Mouse (Mus musculus): ENCODE measurements at regions not wholly inside any gene's neighbourhood (a gene's known extent, or its start where the extent isn't known, plus 50 kb on each side); places are given as distances from the start of the nearest gene placed in this dataset.
"Not testable (repeated sequence)": the region's sequence is repeated elsewhere in the genome, so short reads cannot be mapped to it uniquely, and the experiment has no call there.

DNA sequence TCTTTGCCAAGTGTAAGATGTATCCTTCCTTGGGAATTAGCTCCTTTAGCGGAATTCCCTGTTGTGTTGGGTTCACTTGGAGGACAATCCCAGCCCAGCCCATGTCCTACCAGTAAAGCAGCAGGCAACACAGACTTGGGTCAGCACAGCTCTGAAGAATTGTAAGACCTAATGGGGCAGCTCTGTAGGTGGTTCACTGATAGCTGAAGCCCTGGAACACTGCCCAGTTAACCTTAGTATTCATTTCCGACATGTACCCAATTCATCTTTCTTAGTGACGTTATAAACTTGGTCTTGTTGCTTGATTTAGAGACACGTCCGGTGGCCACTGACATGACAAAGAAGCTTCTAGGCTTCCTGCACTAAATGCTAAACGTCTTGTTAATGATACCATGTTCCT is 90.9 kb upstream of the Ccdc122 start:
- no peak for ATAC-seq (ENCODE audit: low read depth)
- Histone ChIP-seq H3K4me1 (ENCODE audit: control insufficient read depth, low read depth, low read length) (no peaks in the 10 kb centered on the region), H3K4me2 (ENCODE audit: low read depth, low read length) (no peak overlapping the region), H3K4me3 (ENCODE audit: low read depth, low read length) (no peak overlapping the region), H3K36me3 (ENCODE audit: control insufficient read depth, insufficient read depth) (no peaks in the 10 kb centered on the region), H3K9me3 (replicated peaks; ENCODE audit: control insufficient read depth, low read length) (no peaks in the 10 kb centered on the region), H3K9ac (ENCODE audit: low read depth, low read length) (no peak overlapping the region), H3K27me3 (ENCODE audit: control insufficient read depth, insufficient read depth, low read depth, low read length) (no peaks in the 10 kb centered on the region), H3K27ac (ENCODE audit: low read length) (no peak overlapping the region)
- WGBS (ENCODE audit: insufficient replicate concordance): 60% methylated on average over 6 of the region's 6 CpGs

DNA sequence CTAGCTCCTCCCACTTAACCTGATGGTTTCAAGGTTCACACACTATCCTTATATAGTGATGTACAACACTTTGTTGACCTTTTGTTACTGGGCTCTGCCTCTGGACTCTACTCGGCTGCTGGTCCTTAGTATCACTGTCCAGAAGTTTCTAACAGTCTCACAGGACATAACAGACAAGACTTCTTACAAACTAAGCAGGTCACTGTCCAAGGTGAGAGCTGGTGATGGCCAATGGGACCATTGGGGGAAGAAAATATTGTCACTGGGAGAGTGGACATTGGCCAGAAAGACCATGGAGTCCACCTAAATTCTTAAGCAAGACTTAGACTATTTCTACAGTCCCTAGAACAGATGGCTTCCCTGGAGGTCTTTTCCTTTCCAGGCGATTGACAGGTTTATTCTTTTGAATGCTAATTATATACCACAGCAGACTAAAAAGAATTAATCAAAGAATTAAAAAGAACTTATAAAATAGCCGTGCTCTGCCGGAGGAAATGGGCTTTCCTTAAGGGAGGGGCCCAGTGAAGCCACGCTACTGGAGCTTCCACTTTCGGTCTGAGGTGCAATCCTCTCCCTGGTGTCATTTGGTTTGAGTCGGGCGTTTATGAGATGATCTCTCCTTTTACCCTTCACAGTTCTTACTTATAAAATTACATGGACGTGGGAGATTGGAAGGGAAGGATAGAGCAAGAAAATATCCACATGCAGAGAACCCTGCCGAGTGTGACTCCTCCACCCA is 94.9 kb upstream of the Ccdc122 start:
- Histone ChIP-seq H3K9ac (ENCODE audit: low read depth, low read length) (no peak overlapping the region), H3K4me3 (ENCODE audit: low read depth, low read length) (no peak overlapping the region), H3K36me3 (ENCODE audit: control insufficient read depth, insufficient read depth) (no peaks in the 10 kb centered on the region), H3K4me1 (ENCODE audit: control insufficient read depth, low read depth, low read length) (no peaks in the 10 kb centered on the region), H3K9me3 (replicated peaks; ENCODE audit: control insufficient read depth, low read length) (no peaks in the 10 kb centered on the region), H3K27ac (ENCODE audit: low read length) (no peak overlapping the region), H3K4me2 (ENCODE audit: low read depth, low read length) (no peak overlapping the region), H3K27me3 (ENCODE audit: control insufficient read depth, insufficient read depth, low read depth, low read length) (no peaks in the 10 kb centered on the region)
- 56% methylated on average over 10 of the region's 10 CpGs for WGBS (ENCODE audit: insufficient replicate concordance)
- no peak for ATAC-seq (ENCODE audit: low read depth)

DNA sequence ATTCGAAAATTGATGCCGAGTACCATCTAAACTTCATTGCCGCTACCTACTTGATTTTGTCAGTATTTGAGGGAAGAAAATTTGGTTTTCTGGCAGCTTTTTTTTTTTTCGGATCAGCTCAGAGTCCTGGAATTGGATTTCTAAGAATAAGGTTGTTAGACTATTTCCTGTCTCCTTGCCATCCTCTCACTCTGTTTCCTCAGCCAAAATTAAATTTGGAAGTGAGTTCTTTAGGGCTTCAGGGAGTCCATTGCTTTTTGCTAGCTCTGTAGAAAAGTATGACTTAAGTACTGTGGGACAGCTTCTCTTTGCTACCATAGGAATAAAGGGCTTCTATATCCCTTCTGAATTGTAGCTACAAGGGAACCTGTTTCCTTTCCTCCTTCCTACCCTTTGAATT is 96.1 kb upstream of the Ccdc122 start:
- no peaks in the 10 kb centered on the region for H3K27me3 ChIP-seq (ENCODE audit: control insufficient read depth, insufficient read depth, low read depth, low read length)
- H3K4me2 ChIP-seq (ENCODE audit: low read depth, low read length): no peak overlapping the region
- H3K9me3 ChIP-seq (replicated peaks; ENCODE audit: control insufficient read depth, low read length): no peaks in the 10 kb centered on the region
- H3K4me3 ChIP-seq (ENCODE audit: low read depth, low read length): no peak overlapping the region
- H3K27ac ChIP-seq (ENCODE audit: low read length): no peak overlapping the region
- H3K9ac ChIP-seq (ENCODE audit: low read depth, low read length): no peak overlapping the region
- 65% methylated on average over 4 of the region's 4 CpGs for WGBS (ENCODE audit: insufficient replicate concordance)
- no peak for ATAC-seq (ENCODE audit: low read depth)
- no peaks in the 10 kb centered on the region for H3K4me1 ChIP-seq (ENCODE audit: control insufficient read depth, low read depth, low read length)
- no peaks in the 10 kb centered on the region for H3K36me3 ChIP-seq (ENCODE audit: control insufficient read depth, insufficient read depth)

DNA sequence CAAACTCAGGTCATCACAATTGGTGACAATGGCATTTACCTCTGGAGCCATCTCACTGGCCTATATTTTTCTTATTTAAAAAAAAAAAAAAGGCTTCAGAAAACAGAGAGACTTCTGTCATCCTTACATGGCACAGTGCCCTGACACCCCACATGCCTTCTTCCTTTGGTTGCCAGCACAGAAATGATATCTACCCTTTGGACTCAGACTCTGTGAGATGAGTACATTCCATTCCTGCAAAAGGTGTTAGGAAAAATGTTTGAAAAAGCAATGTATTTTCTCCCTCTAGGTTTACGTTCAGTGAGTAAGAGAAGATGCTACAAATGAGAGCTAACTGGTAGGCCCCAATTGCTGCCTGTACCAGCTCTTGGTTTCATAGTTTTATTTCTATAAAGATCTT is 99.9 kb upstream of the Ccdc122 start:
- no peak overlapping the region for H3K27ac ChIP-seq (ENCODE audit: low read length)
- H3K9me3 ChIP-seq (replicated peaks; ENCODE audit: control insufficient read depth, low read length): no peaks in the 10 kb centered on the region
- no peaks in the 10 kb centered on the region for H3K4me1 ChIP-seq (ENCODE audit: control insufficient read depth, low read depth, low read length)
- no peak overlapping the region for H3K4me2 ChIP-seq (ENCODE audit: low read depth, low read length)
- no peaks in the 10 kb centered on the region for H3K36me3 ChIP-seq (ENCODE audit: control insufficient read depth, insufficient read depth)
- no peak overlapping the region for H3K9ac ChIP-seq (ENCODE audit: low read depth, low read length)
- H3K4me3 ChIP-seq (ENCODE audit: low read depth, low read length): no peak overlapping the region
- no peaks in the 10 kb centered on the region for H3K27me3 ChIP-seq (ENCODE audit: control insufficient read depth, insufficient read depth, low read depth, low read length)
- no peak for ATAC-seq (ENCODE audit: low read depth)
- 71% methylated on average over 1 of the region's 1 CpGs for WGBS (ENCODE audit: insufficient replicate concordance)

DNA sequence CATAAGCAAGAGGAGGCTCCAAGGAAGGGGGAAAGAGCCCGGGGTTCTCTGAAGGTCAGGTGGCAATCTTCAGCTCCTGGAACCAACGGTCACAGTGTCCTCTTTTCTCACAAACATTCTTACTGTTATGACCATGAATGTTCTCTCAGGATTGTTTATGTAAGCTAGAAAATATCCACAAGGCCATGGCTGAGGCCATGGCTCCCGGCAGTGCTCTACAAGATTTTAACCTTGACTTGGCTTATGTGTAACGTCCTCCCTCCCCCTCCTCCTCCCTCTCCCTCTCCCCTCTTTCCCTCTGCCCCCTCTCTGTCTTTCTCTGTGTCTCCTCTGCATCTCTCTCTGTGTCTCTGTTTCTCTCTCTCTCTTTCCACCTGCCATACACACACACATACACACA is 100.5 kb upstream of the Ccdc122 start:
- ATAC-seq (ENCODE audit: low read depth); H3K9ac ChIP-seq (ENCODE audit: low read depth, low read length); H3K4me2 ChIP-seq (ENCODE audit: low read depth, low read length); H3K27ac ChIP-seq (ENCODE audit: low read length); H3K9me3 ChIP-seq (replicated peaks; ENCODE audit: control insufficient read depth, low read length); H3K4me1 ChIP-seq (ENCODE audit: control insufficient read depth, low read depth, low read length); H3K36me3 ChIP-seq (ENCODE audit: control insufficient read depth, insufficient read depth); H3K27me3 ChIP-seq (ENCODE audit: control insufficient read depth, insufficient read depth, low read depth, low read length); H3K4me3 ChIP-seq (ENCODE audit: low read depth, low read length): not testable (repeated sequence)
- 60% methylated on average over 4 of the region's 4 CpGs for WGBS (ENCODE audit: insufficient replicate concordance)

DNA sequence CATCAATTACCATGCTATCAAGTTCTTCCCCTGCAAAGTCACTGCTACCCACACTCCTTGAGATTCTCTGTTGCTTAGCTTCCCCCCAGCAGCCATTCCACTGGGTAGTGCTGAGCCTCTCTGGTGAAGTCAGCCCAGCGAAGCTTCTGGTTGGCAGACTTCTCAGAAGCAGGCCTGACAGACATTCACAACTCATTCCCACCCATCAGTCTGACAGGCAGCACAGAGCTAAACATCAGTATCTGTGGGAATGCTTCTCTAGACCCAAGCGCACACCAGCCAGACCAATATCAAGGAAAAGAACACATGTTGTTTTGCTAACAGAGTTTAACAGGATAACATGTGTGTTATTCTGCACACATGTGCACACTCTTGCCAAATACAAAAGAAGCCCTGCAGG is 101.1 kb upstream of the Ccdc122 start:
- no peaks in the 10 kb centered on the region for H3K4me1 ChIP-seq (ENCODE audit: control insufficient read depth, low read depth, low read length)
- no peak overlapping the region for H3K9ac ChIP-seq (ENCODE audit: low read depth, low read length)
- WGBS (ENCODE audit: insufficient replicate concordance): 57% methylated on average over 2 of the region's 2 CpGs
- H3K9me3 ChIP-seq (replicated peaks; ENCODE audit: control insufficient read depth, low read length): no peaks in the 10 kb centered on the region
- no peaks in the 10 kb centered on the region for H3K27me3 ChIP-seq (ENCODE audit: control insufficient read depth, insufficient read depth, low read depth, low read length)
- H3K4me2 ChIP-seq (ENCODE audit: low read depth, low read length): no peak overlapping the region
- no peak for ATAC-seq (ENCODE audit: low read depth)
- no peak overlapping the region for H3K27ac ChIP-seq (ENCODE audit: low read length)
- H3K4me3 ChIP-seq (ENCODE audit: low read depth, low read length): no peak overlapping the region
- H3K36me3 ChIP-seq (ENCODE audit: control insufficient read depth, insufficient read depth): no peaks in the 10 kb centered on the region

DNA sequence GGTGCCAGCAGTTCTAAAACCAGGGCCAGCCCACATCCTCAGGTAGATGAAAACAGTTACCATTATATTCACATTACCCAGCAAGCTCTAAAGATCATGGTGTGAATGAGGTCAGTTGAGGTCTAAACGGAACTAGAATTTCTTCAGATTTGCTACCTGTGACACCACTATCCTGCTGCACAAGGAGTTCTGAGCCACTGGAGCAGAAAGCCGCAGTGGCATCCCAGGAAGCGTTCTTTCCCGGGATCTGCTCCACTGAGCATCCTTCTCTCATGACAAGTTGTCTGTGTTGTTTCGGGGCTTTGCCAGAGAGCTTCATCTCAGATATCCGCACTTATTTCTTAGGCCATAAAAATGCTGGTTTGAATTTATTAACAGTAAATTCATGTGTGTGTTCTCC is 103.7 kb upstream of the Ccdc122 start:
- ATAC-seq (ENCODE audit: low read depth): no peak
- Histone ChIP-seq H3K36me3 (ENCODE audit: control insufficient read depth, insufficient read depth) (no peaks in the 10 kb centered on the region), H3K4me3 (ENCODE audit: low read depth, low read length) (no peak overlapping the region), H3K27ac (ENCODE audit: low read length) (no peak overlapping the region), H3K9me3 (replicated peaks; ENCODE audit: control insufficient read depth, low read length) (no peaks in the 10 kb centered on the region), H3K27me3 (ENCODE audit: control insufficient read depth, insufficient read depth, low read depth, low read length) (no peaks in the 10 kb centered on the region), H3K4me1 (ENCODE audit: control insufficient read depth, low read depth, low read length) (no peaks in the 10 kb centered on the region), H3K4me2 (ENCODE audit: low read depth, low read length) (no peak overlapping the region), H3K9ac (ENCODE audit: low read depth, low read length) (no peak overlapping the region)
- 67% methylated on average over 6 of the region's 6 CpGs for WGBS (ENCODE audit: insufficient replicate concordance)

DNA sequence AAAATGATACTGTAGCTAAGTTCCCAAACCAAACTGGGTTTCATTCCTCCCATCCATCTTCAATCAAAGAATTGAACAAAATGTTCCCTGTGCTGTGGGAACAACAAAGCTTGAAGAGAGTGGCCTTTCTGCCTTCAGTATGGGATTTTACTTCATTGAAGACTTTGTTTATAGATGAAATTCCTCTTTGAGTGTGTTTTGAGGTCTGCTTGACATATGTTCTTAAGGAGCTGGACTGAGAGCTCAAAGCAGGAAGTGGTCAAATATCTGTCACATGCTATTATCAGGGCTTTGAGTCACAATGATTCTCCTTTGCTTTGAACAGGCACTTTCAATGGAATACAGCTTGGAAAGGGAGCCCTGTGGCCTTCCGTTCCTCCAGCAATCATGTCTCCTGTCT is 105.2 kb upstream of the Ccdc122 start:
- WGBS (ENCODE audit: insufficient replicate concordance): 63% methylated on average over 1 of the region's 1 CpGs
- H3K4me1 ChIP-seq (ENCODE audit: control insufficient read depth, low read depth, low read length): no peaks in the 10 kb centered on the region

DNA sequence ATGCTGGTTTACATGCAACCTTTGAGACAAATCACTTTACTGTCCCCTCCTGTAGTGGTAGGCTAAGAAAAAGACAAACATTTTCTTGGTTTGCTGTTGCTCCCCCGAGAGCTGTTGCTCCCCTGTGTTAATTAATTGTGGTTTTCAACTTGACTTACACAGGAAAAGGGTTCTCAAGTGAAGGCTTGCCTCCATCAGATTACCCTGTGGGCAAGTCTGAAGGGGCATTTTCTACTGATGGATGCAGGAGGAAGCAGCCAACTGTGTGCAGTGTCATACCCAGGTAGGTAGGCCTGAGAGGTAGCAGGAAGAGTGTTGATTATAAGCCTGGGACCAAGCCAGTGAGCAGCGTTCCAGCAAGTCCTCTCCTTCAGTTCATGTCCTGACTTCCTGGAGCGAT is 107.0 kb upstream of the Ccdc122 start:
- Histone ChIP-seq H3K4me3 (ENCODE audit: low read depth, low read length) (no peak overlapping the region), H3K4me2 (ENCODE audit: low read depth, low read length) (no peak overlapping the region), H3K27me3 (ENCODE audit: control insufficient read depth, insufficient read depth, low read depth, low read length) (no peaks in the 10 kb centered on the region), H3K36me3 (ENCODE audit: control insufficient read depth, insufficient read depth) (no peaks in the 10 kb centered on the region), H3K9me3 (replicated peaks; ENCODE audit: control insufficient read depth, low read length) (no peaks in the 10 kb centered on the region), H3K27ac (ENCODE audit: low read length) (no peak overlapping the region), H3K4me1 (ENCODE audit: control insufficient read depth, low read depth, low read length) (no peaks in the 10 kb centered on the region), H3K9ac (ENCODE audit: low read depth, low read length) (no peak overlapping the region)
- ATAC-seq (ENCODE audit: low read depth): no peak
- WGBS (ENCODE audit: insufficient replicate concordance): 33% methylated on average over 3 of the region's 3 CpGs

More for the DNA sequence above, 105.2 kb upstream of the Ccdc122 start:
- Histone ChIP-seq H3K9ac (ENCODE audit: low read depth, low read length) (no peak overlapping the region), H3K4me2 (ENCODE audit: low read depth, low read length) (no peak overlapping the region), H3K27ac (ENCODE audit: low read length) (no peak overlapping the region), H3K36me3 (ENCODE audit: control insufficient read depth, insufficient read depth) (no peaks in the 10 kb centered on the region), H3K4me3 (ENCODE audit: low read depth, low read length) (no peak overlapping the region), H3K9me3 (replicated peaks; ENCODE audit: control insufficient read depth, low read length) (no peaks in the 10 kb centered on the region), H3K27me3 (ENCODE audit: control insufficient read depth, insufficient read depth, low read depth, low read length) (no peaks in the 10 kb centered on the region)
- ATAC-seq (ENCODE audit: low read depth): no peak

All from liver, embryonic 16.5 days (tissue).